Mouse (Mus musculus) left cerebral cortex, postnatal 10 days (tissue): ENCODE data around the gene Wtip. TPM values are rescaled to one million over a fixed set of nuclear protein-coding genes. Genes with fewer than 3 reads are reported as not detected.
"Not testable (repeated sequence)": the region's sequence is repeated elsewhere in the genome, so short reads cannot be mapped to it uniquely, and the experiment has no call there.

Source experiments
- DNase-seq, 2 experiments: peaks; one replicate each; pipeline ENCODE4 v3.0.0; 2021 to 2022; ENCODE audit warnings: low spot score in 2 of 2, mixed read lengths in 1 of 2; ENCODE audit errors: extremely low spot score in 1 of 2
- intact Hi-C: fragments of 180-260 bp; cut with DNase I; formaldehyde crosslinking; loops from one replicate; pipeline ENCODE4 v1.15.1; 2025
- total RNA-seq, 2 experiments: library from RNA; stranded (reverse); gene quantifications; 2 replicates each; pipeline ENCODE4 v1.2.3; 2021

Gene Wtip
- total RNA-seq, 2 experiments from 2014 or later, result 18.5 to 21.5 TPM

DNA sequence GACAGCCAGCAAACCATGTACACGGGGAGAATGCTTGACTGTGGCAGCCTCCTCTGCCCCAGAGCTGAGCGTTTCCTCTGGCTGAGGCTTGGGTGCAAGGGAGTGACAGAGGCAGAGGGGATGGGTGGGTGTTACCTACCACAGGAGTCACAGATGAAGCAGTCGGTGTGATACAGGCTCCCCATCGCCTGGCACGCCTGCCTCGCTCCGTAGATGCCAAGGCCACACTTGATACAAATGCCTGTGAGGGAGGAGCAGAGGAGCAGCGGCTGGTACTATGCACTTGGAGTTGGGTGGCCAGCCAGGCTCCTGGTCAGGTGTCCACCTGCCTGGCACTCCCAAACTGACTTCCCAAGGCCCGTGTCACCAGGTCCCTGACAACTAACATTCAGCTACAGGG is 7.7 kb downstream of the Wtip start:
- no peak for DNase-seq
- intact Hi-C loops, result no loop called here

- DNase-seq, result no peak
Observed at GRCm38 (mm10) chr7:34122987-34123720, 9.9 kb downstream of the Wtip start.

GRCm38 (mm10) chr7:34120636-34121035 is 12.4 kb downstream of the Wtip start:
- intact Hi-C loops, DNase-seq: not testable (repeated sequence)

More at GRCm38 (mm10) chr7:34122987-34123720, 9.9 kb downstream of the Wtip start:
- intact Hi-C loops, result no loop called here

- intact Hi-C loops, result no loop called here
- DNase-seq, result no peak
Observed at GRCm38 (mm10) chr7:34116601-34117000, 16.5 kb downstream of the Wtip start.

DNA sequence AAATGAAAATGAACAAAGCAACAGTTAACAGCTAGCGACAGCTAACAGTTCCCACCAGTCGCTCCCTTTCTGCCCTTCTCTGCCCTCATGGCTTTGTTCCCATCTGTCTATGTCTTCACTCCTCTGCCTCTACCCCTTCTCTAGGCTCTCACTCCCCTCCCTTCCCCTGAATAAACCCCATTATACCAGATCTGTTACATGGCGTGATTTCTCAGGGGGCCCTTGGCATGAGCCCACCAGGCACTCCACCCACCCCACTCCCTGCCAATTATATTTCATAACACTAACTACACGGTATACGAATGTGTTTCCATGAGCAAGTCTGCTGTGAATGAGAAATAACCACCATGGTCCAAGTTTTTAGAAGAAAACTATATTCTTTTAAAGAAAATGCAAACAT is 23.9 kb downstream of the Wtip start:
- intact Hi-C loops, result no loop called here
- DNase-seq, result no peak

DNA sequence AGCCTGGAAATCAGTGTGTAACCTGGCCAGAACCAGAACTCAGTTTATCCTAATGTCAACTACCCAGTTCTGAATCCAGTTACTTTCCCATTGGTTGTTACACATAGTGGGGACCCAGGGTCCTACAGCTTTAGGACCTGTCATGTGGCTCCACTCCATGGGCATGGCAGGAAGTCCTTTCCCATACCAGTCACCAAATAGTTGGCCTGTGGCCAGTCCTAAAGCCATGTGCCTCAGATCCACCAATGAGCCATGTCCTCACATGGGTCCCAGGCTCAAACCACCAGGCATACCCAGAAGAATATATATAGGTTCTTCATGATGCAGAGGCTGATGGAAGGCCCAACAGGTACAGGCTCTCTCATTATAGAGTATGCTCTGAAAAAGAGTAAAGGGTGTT is 31.8 kb downstream of the Wtip start:
- DNase-seq, result no peak
- intact Hi-C loops, result no loop called here

DNA sequence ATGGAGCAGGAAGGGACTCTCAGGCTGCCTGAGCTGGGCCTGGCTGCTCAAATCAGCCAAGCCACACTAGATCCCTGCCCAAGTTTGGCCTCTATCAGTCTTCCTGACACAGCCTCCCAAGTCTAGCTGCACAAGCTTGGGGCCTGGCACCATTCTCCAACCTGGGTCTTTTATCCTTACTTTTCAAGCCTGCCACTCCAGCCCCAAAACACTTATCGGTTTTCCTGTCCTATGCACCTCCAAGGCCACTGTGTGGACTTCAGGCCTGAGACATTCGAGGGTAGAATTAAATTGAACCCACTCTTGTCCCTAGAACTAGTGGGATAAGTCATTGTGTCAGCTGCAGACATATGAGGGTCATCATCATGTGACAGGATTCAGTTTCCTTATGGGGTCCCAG is 33.1 kb downstream of the Wtip start:
- intact Hi-C loops, result no loop called here
- no peak for DNase-seq

DNA sequence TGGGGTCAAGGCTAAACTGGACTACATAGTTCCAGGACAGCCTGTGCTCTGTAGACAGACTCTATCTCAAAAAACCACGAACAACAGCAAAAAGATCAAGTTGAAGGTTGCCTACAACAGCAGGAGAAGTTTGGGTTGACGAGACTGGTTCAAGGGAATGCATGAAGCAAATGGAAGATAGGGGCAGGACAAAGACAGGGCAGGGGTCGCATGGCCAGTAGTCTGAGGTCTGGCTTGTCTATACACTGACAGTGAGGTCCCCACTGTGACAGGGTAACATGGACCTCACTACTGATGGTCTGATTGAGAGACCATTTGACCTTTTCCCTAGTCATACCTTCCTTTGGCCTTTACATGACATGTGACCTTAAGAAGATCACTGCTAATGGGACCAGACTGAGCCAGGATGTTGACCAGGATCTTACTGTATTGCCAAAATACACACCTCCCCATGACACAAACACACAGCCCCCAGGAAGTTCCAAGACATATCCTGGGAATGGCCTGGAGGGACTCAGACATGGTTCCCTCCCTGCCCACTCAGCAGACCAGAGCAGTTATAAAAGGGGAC is 38.1 kb downstream of the Wtip start, which contains the start of gene Scgb1b30:
Gene Scgb1b30 (plus strand): TSS at position 521 of the 571 bp plus-strand sequence.
- intact Hi-C loops, result no loop called here

DNA sequence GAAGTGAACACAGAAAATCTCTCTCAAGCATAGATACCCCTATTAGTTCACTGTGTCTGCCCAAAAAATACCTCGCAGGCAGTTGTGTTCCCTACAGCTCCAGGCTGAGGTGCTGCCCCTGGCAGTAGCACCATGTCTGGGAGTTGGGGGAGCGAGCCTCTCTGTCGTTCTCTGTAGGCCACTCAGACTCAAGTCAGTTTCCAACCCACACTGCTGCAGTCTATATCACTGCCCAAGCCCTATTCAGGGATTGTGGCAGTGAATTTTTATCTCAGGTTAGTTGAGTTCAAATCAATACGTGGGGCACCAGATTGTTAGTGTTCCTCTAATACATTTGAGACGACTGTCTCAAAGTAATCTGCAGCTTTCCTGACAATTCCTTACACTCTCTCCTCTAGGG is 64.9 kb downstream of the Wtip start:
- intact Hi-C loops, DNase-seq: not testable (repeated sequence)

More for the DNA sequence above, 38.1 kb downstream of the Wtip start, which contains the start of gene Scgb1b30:
- DNase-seq, result no peak

Other genes with a start within 250 kb of the Wtip start
- gene Scgb2b26, start 188.2 kb downstream of the Wtip start, total RNA-seq, result not detected
- gene Scgb2b27, start 119.3 kb downstream of the Wtip start, total RNA-seq, result not detected
- not detected for gene Scgb1b27, start 111.8 kb downstream of the Wtip start, total RNA-seq
- gene Scgb1b30, start 37.8 kb downstream of the Wtip start, total RNA-seq, result not detected
- 10 to 100 TPM; 77.3 to 80.7 TPM for gene Uba2, start 36.3 kb upstream of the Wtip start, total RNA-seq
- gene Pdcd2l, start 63.4 kb upstream of the Wtip start, total RNA-seq, result 10 to 100 TPM; 24.9 to 28.9 TPM
- 100 to 1,000 TPM; 577 to 619 TPM for gene Gpi1, start 97.1 kb upstream of the Wtip start, total RNA-seq
- not detected for gene Gm6096, start 117.8 kb upstream of the Wtip start, total RNA-seq
- gene 4931406P16Rik, start 180.3 kb upstream of the Wtip start, total RNA-seq, result 10 to 100 TPM; 46.2 to 54.4 TPM